8 mouse cellular contexts compared by ENCODE assay signal in genomic region chr19:34550205-34550533, GRCm38 (mm10). TPM values are rescaled to one million over a fixed set of nuclear protein-coding genes. Genes with fewer than 3 reads are reported as not detected.
DNase-seq lines count a peak whose midpoint lies in the region; ATAC-seq and TF ChIP-seq lines count a peak whose summit lies in the region.

No protein-coding gene starts in this region.

- H3K27me3 ChIP-seq in kidney, embryonic 14.5 days (ENCODE audit: control insufficient read depth, insufficient read depth, low read length) = no peaks in the 10 kb centered on the region
- H3K27me3 ChIP-seq in embryonic facial prominence, embryonic 12.5 days = no peaks in the 10 kb centered on the region
- H3K27me3 ChIP-seq in intestine, embryonic 14.5 days (replicated peaks; ENCODE audit: control insufficient read depth, insufficient read depth, low read length) = no peaks in the 10 kb centered on the region
- no peaks in the 10 kb centered on the region for H3K27me3 ChIP-seq in midbrain, postnatal 0 days (ENCODE audit: insufficient read depth, low read length)

- 32% methylated on average over 4 of the region's 4 CpGs for WGBS in kidney, embryonic 14.5 days
- WGBS in embryonic facial prominence, embryonic 12.5 days = 33% methylated on average over 4 of the region's 4 CpGs
- WGBS in intestine, embryonic 14.5 days = 29% methylated on average over 4 of the region's 4 CpGs
- WGBS in midbrain, postnatal 0 days = 33% methylated on average over 4 of the region's 4 CpGs

- H3K4me1 ChIP-seq in kidney, embryonic 14.5 days (ENCODE audit: control insufficient read depth, insufficient read depth, low read length) = 0 out of 2 replicates have a peak, but pooled peaks cover 3% of the 10 kb centered on the region
- H3K4me1 ChIP-seq in embryonic facial prominence, embryonic 12.5 days = peaks cover 20% of the 10 kb centered on the region; the same call in 1 of the 2 replicates
- H3K4me1 ChIP-seq in intestine, embryonic 14.5 days (replicated peaks; ENCODE audit: control insufficient read depth, insufficient read depth, low read length) = peaks cover 14% of the 10 kb centered on the region
- peaks cover 6% of the 10 kb centered on the region; the same call in 1 of the 2 replicates for H3K4me1 ChIP-seq in midbrain, postnatal 0 days (ENCODE audit: insufficient read depth, low read length)

- no peak for ATAC-seq in kidney, embryonic 14.5 days (ENCODE audit: low FRiP score, low TSS enrichment)
- ATAC-seq in embryonic facial prominence, embryonic 12.5 days (ENCODE audit: insufficient number of reproducible peaks, insufficient read depth, low FRiP score, low TSS enrichment) = no peak
- ATAC-seq in intestine, embryonic 14.5 days (replicated peaks; ENCODE audit: low FRiP score, low TSS enrichment, low read depth) = peak; percentile 24; the same call in 1 of the 2 replicates
- no peak; the same call in 1 of the 2 replicates for ATAC-seq in midbrain, postnatal 0 days (ENCODE audit: low FRiP score)

- no peak overlapping the region for H3K27ac ChIP-seq in kidney, embryonic 14.5 days (ENCODE audit: low read depth, low read length)
- no peak overlapping the region for H3K27ac ChIP-seq in embryonic facial prominence, embryonic 12.5 days
- peak overlapping the region; percentile 71; the same call in 1 of the 2 replicates for H3K27ac ChIP-seq in intestine, embryonic 14.5 days (ENCODE audit: low read depth)
- peak overlapping the region; percentile 73 for H3K27ac ChIP-seq in midbrain, postnatal 0 days (ENCODE audit: low read depth, low read length)

- H3K4me3 ChIP-seq in kidney, embryonic 14.5 days (ENCODE audit: low read length) = peak overlapping the region; percentile 49; the same call in 1 of the 2 replicates
- peak overlapping the region; percentile 40 for H3K4me3 ChIP-seq in embryonic facial prominence, embryonic 12.5 days
- peak overlapping the region; percentile 45 for H3K4me3 ChIP-seq in intestine, embryonic 14.5 days (ENCODE audit: low read depth, low read length)
- peak overlapping the region; percentile 49 for H3K4me3 ChIP-seq in midbrain, postnatal 0 days (ENCODE audit: low read depth, low read length)

- peak overlapping the region; percentile 53 for H3K4me2 ChIP-seq in kidney, embryonic 14.5 days (replicated peaks; ENCODE audit: low read depth, low read length)
- peak overlapping the region; percentile 50 for H3K4me2 ChIP-seq in embryonic facial prominence, embryonic 12.5 days (replicated peaks)
- peak overlapping the region; percentile 60 for H3K4me2 ChIP-seq in intestine, embryonic 14.5 days (ENCODE audit: low read length)
- peak overlapping the region; percentile 73 for H3K4me2 ChIP-seq in midbrain, postnatal 0 days (ENCODE audit: low read depth, low read length, poor library complexity, severe bottlenecking)

- H3K36me3 ChIP-seq in kidney, embryonic 14.5 days (ENCODE audit: control insufficient read depth, insufficient read depth, low read length) = no peaks in the 10 kb centered on the region
- H3K36me3 ChIP-seq in embryonic facial prominence, embryonic 12.5 days = no peaks in the 10 kb centered on the region
- no peaks in the 10 kb centered on the region for H3K36me3 ChIP-seq in intestine, embryonic 14.5 days (ENCODE audit: control insufficient read depth, insufficient read depth, low read length)
- no peaks in the 10 kb centered on the region for H3K36me3 ChIP-seq in midbrain, postnatal 0 days (ENCODE audit: insufficient read depth, low read length)

- H3K9me3 ChIP-seq in kidney, embryonic 14.5 days (ENCODE audit: control insufficient read depth, low read length) = no peaks in the 10 kb centered on the region
- no peaks in the 10 kb centered on the region for H3K9me3 ChIP-seq in embryonic facial prominence, embryonic 12.5 days
- no peaks in the 10 kb centered on the region; the same call in 1 of the 2 replicates for H3K9me3 ChIP-seq in intestine, embryonic 14.5 days (ENCODE audit: control insufficient read depth, low read length)
- H3K9me3 ChIP-seq in midbrain, postnatal 0 days (ENCODE audit: low read length) = no peaks in the 10 kb centered on the region

- no peak overlapping the region for H3K9ac ChIP-seq in kidney, embryonic 14.5 days (ENCODE audit: low read depth, low read length)
- H3K9ac ChIP-seq in embryonic facial prominence, embryonic 12.5 days = no peak overlapping the region
- H3K9ac ChIP-seq in intestine, embryonic 14.5 days (ENCODE audit: low read length) = peak overlapping the region; percentile 39; the same call in 1 of the 2 replicates
- H3K9ac ChIP-seq in midbrain, postnatal 0 days (replicated peaks; ENCODE audit: low read length, poor library complexity, severe bottlenecking) = peak overlapping the region; percentile 44; the same call in 1 of the 2 replicates

- no peak for TF ChIP-seq CTCF in midbrain, postnatal 0 days (IDR thresholded peaks at IDR 0.05)

- no peak for DNase-seq in kidney, adult 18-20 months
- DNase-seq in intestine, embryonic 14.5 days (ENCODE audit: low spot score) = no peak
- no peak for DNase-seq in midbrain, postnatal 0 days (ENCODE audit: low spot score)
- DNase-seq in urinary bladder, postnatal 4 days (ENCODE audit: low spot score in 2 of 2) = no peak
- DNase-seq in adrenal gland, adult 18-20 months (ENCODE audit: low spot score in 2 of 2) = no peak
- DNase-seq in lung, postnatal 25 days (ENCODE audit: low spot score) = no peak

RNA-seq across cellular contexts. Expression of gene Ifit2, which starts 0.3 kb away (rescaled TPM):
- polyA plus RNA-seq in kidney, embryonic 14.5 days (2014; fragmentation: Nextera tagmentation; extraction: Ambion mirVana) = 3.9 and 9.8 TPM in 2 replicates
- polyA plus RNA-seq in embryonic facial prominence, embryonic 12.5 days (2016; fragmentation: Nextera tagmentation; extraction: Ambion mirVana) = 8.9 and 9.8 TPM in 2 replicates
- 8.9 and 10.3 TPM in 2 replicates for polyA plus RNA-seq in intestine, embryonic 14.5 days (2014; fragmentation: Nextera tagmentation; extraction: Ambion mirVana)
- total RNA-seq in midbrain, postnatal 0 days (2014; rRNA removed) = 11.1 and 11.5 TPM in 2 replicates
- 8.2 and 9.0 TPM in 2 replicates for polyA plus RNA-seq in midbrain, postnatal 0 days (2015; fragmentation: Nextera tagmentation; extraction: Ambion mirVana)
- total RNA-seq in adrenal gland, adult 18-20 months (2021) = 1 to 10 TPM; 2.8 to 4.3 TPM

RNA-seq across cellular contexts. Expression of gene Lipa, which starts 22.9 kb away (rescaled TPM):
- 22.0 and 26.7 TPM in 2 replicates for polyA plus RNA-seq in kidney, embryonic 14.5 days (2014; fragmentation: Nextera tagmentation; extraction: Ambion mirVana)
- polyA plus RNA-seq in embryonic facial prominence, embryonic 12.5 days (2016; fragmentation: Nextera tagmentation; extraction: Ambion mirVana) = 30.2 and 30.7 TPM in 2 replicates
- polyA plus RNA-seq in intestine, embryonic 14.5 days (2014; fragmentation: Nextera tagmentation; extraction: Ambion mirVana) = 28.2 and 31.3 TPM in 2 replicates
- 24.5 and 26.7 TPM in 2 replicates for total RNA-seq in midbrain, postnatal 0 days (2014; rRNA removed)
- 19.0 and 19.3 TPM in 2 replicates for polyA plus RNA-seq in midbrain, postnatal 0 days (2015; fragmentation: Nextera tagmentation; extraction: Ambion mirVana)
- 100 to 1,000 TPM; 101 to 207 TPM for total RNA-seq in adrenal gland, adult 18-20 months (2021)

RNA-seq across cellular contexts. Expression of gene Ifit3, which starts 33.2 kb away (rescaled TPM):
- 0.73 and 0.80 TPM in 2 replicates for polyA plus RNA-seq in kidney, embryonic 14.5 days (2014; fragmentation: Nextera tagmentation; extraction: Ambion mirVana)
- polyA plus RNA-seq in embryonic facial prominence, embryonic 12.5 days (2016; fragmentation: Nextera tagmentation; extraction: Ambion mirVana) = 0.74 and 1.3 TPM in 2 replicates
- 0.60 and 0.90 TPM in 2 replicates for polyA plus RNA-seq in intestine, embryonic 14.5 days (2014; fragmentation: Nextera tagmentation; extraction: Ambion mirVana)
- 0.82 and 2.7 TPM in 2 replicates for total RNA-seq in midbrain, postnatal 0 days (2014; rRNA removed)
- polyA plus RNA-seq in midbrain, postnatal 0 days (2015; fragmentation: Nextera tagmentation; extraction: Ambion mirVana) = 2.9 and 3.2 TPM in 2 replicates
- total RNA-seq in adrenal gland, adult 18-20 months (2021) = 1 to 10 TPM; 5.4 to 6.3 TPM

RNA-seq across cellular contexts. Expression of gene Ifit1bl1, which starts 51.6 kb away (rescaled TPM):
- polyA plus RNA-seq in kidney, embryonic 14.5 days (2014; fragmentation: Nextera tagmentation; extraction: Ambion mirVana) = 0.20 TPM in 1 of 2 replicates, not detected in the other
- 0.13 and 0.14 TPM in 2 replicates for polyA plus RNA-seq in embryonic facial prominence, embryonic 12.5 days (2016; fragmentation: Nextera tagmentation; extraction: Ambion mirVana)
- polyA plus RNA-seq in intestine, embryonic 14.5 days (2014; fragmentation: Nextera tagmentation; extraction: Ambion mirVana) = 0.18 TPM in 1 of 2 replicates, not detected in the other
- 1.4 and 1.9 TPM in 2 replicates for total RNA-seq in midbrain, postnatal 0 days (2014; rRNA removed)
- polyA plus RNA-seq in midbrain, postnatal 0 days (2015; fragmentation: Nextera tagmentation; extraction: Ambion mirVana) = 1.4 and 1.5 TPM in 2 replicates
- under 1 TPM; 0.40 to 0.48 TPM for total RNA-seq in adrenal gland, adult 18-20 months (2021)

RNA-seq across cellular contexts. Expression of gene Ifit3b, which starts 57.6 kb away (rescaled TPM):
- polyA plus RNA-seq in kidney, embryonic 14.5 days (2014; fragmentation: Nextera tagmentation; extraction: Ambion mirVana) = 0.41 TPM in 1 of 2 replicates, not detected in the other
- 0.33 TPM in 1 of 2 replicates, not detected in the other for polyA plus RNA-seq in embryonic facial prominence, embryonic 12.5 days (2016; fragmentation: Nextera tagmentation; extraction: Ambion mirVana)
- polyA plus RNA-seq in intestine, embryonic 14.5 days (2014; fragmentation: Nextera tagmentation; extraction: Ambion mirVana) = 0.11 and 0.15 TPM in 2 replicates
- 0.49 and 0.57 TPM in 2 replicates for total RNA-seq in midbrain, postnatal 0 days (2014; rRNA removed)
- 0.58 and 1.2 TPM in 2 replicates for polyA plus RNA-seq in midbrain, postnatal 0 days (2015; fragmentation: Nextera tagmentation; extraction: Ambion mirVana)
- 1 to 10 TPM; 1.9 to 2.5 TPM for total RNA-seq in adrenal gland, adult 18-20 months (2021)

Comparison
In these comparisons a context has a peak if more than half of its experiments do, and no peak if none do; other contexts are left out.
1. H3K27ac ChIP-seq: peak in intestine, embryonic 14.5 days (single experiment) and midbrain, postnatal 0 days (single experiment); none in kidney, embryonic 14.5 days (single experiment) and embryonic facial prominence, embryonic 12.5 days (single experiment).
2. H3K9ac ChIP-seq: peak in intestine, embryonic 14.5 days (single experiment) and midbrain, postnatal 0 days (single experiment); none in kidney, embryonic 14.5 days (single experiment) and embryonic facial prominence, embryonic 12.5 days (single experiment).
3. Peak in every context shown above with its lines, with median percentiles within 50 percentile points of each other: H3K4me2 ChIP-seq and H3K4me3 ChIP-seq.